Mouse (Mus musculus) G1E (cell line): ENCODE data around the gene Il20.

Source experiments
- GATA1 ChIP-seq: IDR thresholded peaks from 2 replicates; pipeline ENCODE4 v1.6.1; 2012; ENCODE audit warnings: borderline replicate concordance, low read length, inconsistent platforms, mixed read lengths
- TAL1 ChIP-seq: conservative IDR thresholded peaks from 2 replicates; pipeline ENCODE4 v1.6.1; 2012; ENCODE audit warnings: low read depth, low read length, inconsistent platforms, mixed read lengths

- TF ChIP-seq GATA1 = no peak
- no peak for TF ChIP-seq TAL1
Observed at GRCm38 (mm10) chr1:130918323-130918980, 7.2 kb upstream of the Il20 start.
